Mouse (Mus musculus): ENCODE measurements around the gene Zswim1. TPM values are rescaled to one million over a fixed set of nuclear protein-coding genes. Genes with fewer than 3 reads are reported as not detected.

Gene Zswim1
- polyA plus RNA-seq (2012; rRNA removed) (2.0 and 2.6 TPM in 2 replicates), polyA plus RNA-seq (2014; fragmentation: Nextera tagmentation; extraction: Ambion mirVana) (3.6 and 4.6 TPM in 2 replicates)

DNA sequence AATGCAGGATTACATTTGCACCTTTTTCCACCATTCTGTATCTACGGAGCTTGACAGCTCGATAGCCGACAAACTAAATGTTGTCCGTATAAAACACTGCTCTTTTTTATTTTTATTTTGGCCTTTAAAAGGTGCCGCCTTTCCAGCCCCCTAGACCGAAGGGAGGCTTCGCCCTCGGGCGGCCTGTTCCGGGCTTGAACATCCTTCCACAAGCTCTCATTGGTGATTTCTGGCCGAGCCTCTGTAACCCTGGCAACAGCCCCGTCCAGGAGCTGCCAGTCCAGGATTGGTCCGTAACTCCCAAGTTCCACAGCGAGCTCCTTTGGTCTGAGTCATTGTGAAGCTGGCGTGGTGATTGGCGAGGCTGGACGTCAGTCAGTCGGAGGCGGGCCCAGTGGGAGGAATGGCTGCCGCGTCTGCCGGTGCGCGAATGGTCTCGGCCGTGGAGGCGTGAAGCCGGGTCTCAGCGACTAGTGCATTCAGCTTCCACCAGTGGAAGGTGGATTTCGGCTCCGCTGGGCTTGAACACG is at the start of gene Zswim1:
Zswim1 (plus strand) TSS at position 51 of the 530 bp plus-strand sequence.
- peaks cover 7% of the 10 kb centered on the region for H3K36me3 ChIP-seq (replicated peaks; ENCODE audit: control insufficient read depth, insufficient read depth, low read depth)
- H3K27ac ChIP-seq: peak within 1 kb of the TSS; percentile 38
- no peaks in the 10 kb centered on the region for H3K9me3 ChIP-seq (ENCODE audit: control insufficient read depth, low read length)
- H3K4me1 ChIP-seq (replicated peaks; ENCODE audit: control insufficient read depth in 2 of 2, insufficient read depth in 2 of 2, low read length in 1 of 2): peaks cover 6 to 9% of the 10 kb centered on the region in 2 experiments
- ATAC-seq (ENCODE audit: insufficient read depth): peak; percentile 99
- peak; percentile 98 for DNase-seq (ENCODE audit: low read depth in 3 of 3, low spot score in 3 of 3)
- peak within 1 kb of the TSS; percentile 61 for H3K9ac ChIP-seq (replicated peaks)
- H3K4me3 ChIP-seq (ENCODE audit: insufficient read depth in 1 of 2, low read depth in 2 of 2, low read length in 2 of 2): peak within 1 kb of the TSS; percentile 58 to 78
- WGBS (ENCODE audit: insufficient replicate concordance): 2% methylated on average over 32 of the region's 32 CpGs
- H3K4me2 ChIP-seq (ENCODE audit: low read depth): peak within 1 kb of the TSS; percentile 68
- no peaks in the 10 kb centered on the region for H3K27me3 ChIP-seq (ENCODE audit: control insufficient read depth, insufficient read depth, low read length)
- TF ChIP-seq EP300 (IDR thresholded peaks at IDR 0.05; ENCODE audit: low read depth) (no peak), CTCF (IDR thresholded peaks at IDR 0.05; ENCODE audit: low read depth) (peak; percentile 15; the same call in 1 of the 2 replicates)

DNA sequence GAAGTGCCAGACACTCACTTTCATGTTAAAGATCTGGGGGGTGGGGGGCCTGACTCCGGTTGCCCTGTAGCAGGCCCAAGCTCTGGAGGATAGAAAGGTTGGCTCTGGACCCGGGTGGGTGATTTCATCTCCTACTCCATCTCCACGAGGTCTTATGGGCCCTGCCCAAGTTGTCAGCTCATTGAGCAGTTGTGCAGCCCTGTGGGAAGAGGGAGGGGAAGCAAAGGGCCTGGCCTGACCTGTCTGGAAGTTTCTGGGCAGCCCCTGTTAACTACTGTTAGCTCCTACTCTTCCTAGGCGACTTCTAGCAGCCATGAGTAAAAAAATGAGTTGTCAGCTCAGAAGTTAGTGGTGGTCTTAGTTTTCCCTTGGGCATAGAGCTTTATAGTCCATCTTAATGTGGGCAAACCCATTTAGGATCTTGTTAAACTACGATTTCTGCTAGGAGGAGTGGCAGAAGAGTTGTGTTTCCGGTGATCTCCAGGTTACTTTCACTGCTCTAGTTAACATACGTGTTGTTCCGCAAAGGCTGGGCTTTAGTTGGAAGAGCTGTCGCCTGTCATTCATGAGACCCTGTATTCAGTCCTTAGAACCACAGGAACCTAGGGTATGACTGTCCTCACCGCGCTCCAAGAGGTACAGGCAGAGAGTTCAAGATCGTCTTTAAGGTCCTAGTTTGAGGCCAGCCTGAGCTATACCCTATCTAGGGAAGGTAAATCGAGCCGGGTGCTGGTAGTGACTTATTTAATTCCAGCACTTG is 49.1 kb upstream of the Zswim1 start:
- no peaks in the 10 kb centered on the region for H3K9me3 ChIP-seq (ENCODE audit: control insufficient read depth, low read length)
- H3K4me3 ChIP-seq (ENCODE audit: insufficient read depth in 1 of 2, low read depth in 2 of 2, low read length in 2 of 2): peak overlapping the region; percentile 41 to 91
- no peak for ATAC-seq (ENCODE audit: insufficient read depth)
- peak overlapping the region; percentile 86 for H3K4me2 ChIP-seq (ENCODE audit: low read depth)
- WGBS (ENCODE audit: insufficient replicate concordance): 56% methylated on average over 14 of the region's 14 CpGs
- peak overlapping the region; percentile 92 for H3K27ac ChIP-seq
- H3K4me1 ChIP-seq (replicated peaks; ENCODE audit: control insufficient read depth in 2 of 2, insufficient read depth in 2 of 2, low read length in 1 of 2): peaks cover 25 to 32% of the 10 kb centered on the region in 2 experiments
- DNase-seq (ENCODE audit: low read depth in 3 of 3, low spot score in 3 of 3): no peak
- peaks cover 16% of the 10 kb centered on the region; the same call in 1 of the 2 replicates for H3K27me3 ChIP-seq (ENCODE audit: control insufficient read depth, insufficient read depth, low read length)
- H3K9ac ChIP-seq (replicated peaks): peak overlapping the region; percentile 31
- H3K36me3 ChIP-seq (replicated peaks; ENCODE audit: control insufficient read depth, insufficient read depth, low read depth): peaks cover 31% of the 10 kb centered on the region
- no peak for TF ChIP-seq EP300 (IDR thresholded peaks at IDR 0.05; ENCODE audit: low read depth)
- no peak for TF ChIP-seq CTCF (IDR thresholded peaks at IDR 0.05; ENCODE audit: low read depth)

DNA sequence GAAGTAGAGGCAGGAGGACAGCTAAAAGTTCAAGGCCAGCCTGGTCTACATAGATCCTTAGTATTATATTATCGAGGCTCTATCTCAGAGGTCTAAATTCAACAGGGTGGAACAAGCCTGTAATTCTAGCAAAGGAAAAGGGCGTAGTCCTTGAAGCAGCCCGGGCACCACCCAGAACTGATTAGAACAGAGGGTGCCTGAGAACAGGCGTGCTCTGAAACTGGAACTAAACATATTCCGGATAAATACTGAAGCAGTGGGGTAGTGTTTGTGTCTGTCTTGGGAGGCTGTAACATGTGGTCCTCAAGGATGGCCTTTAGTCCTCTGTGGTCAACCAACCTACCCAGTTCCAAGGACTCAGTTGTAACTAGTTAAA is 48.5 kb upstream of the Zswim1 start:
- peak overlapping the region; percentile 86 for H3K4me2 ChIP-seq (ENCODE audit: low read depth)
- H3K27me3 ChIP-seq (ENCODE audit: control insufficient read depth, insufficient read depth, low read length): peaks cover 16% of the 10 kb centered on the region; the same call in 1 of the 2 replicates
- H3K9me3 ChIP-seq (ENCODE audit: control insufficient read depth, low read length): no peaks in the 10 kb centered on the region
- DNase-seq (ENCODE audit: low read depth in 3 of 3, low spot score in 3 of 3): peak; percentile 56 to 70 (median 59)
- H3K4me1 ChIP-seq (replicated peaks; ENCODE audit: control insufficient read depth in 2 of 2, insufficient read depth in 2 of 2, low read length in 1 of 2): peaks cover 25 to 31% of the 10 kb centered on the region in 2 experiments
- peak overlapping the region; percentile 16 to 91; a peak in 3 of 4 replicates for H3K4me3 ChIP-seq (ENCODE audit: insufficient read depth in 1 of 2, low read depth in 2 of 2, low read length in 2 of 2)
- peaks cover 30% of the 10 kb centered on the region for H3K36me3 ChIP-seq (replicated peaks; ENCODE audit: control insufficient read depth, insufficient read depth, low read depth)
- ATAC-seq (ENCODE audit: insufficient read depth): peak; percentile 41
- WGBS (ENCODE audit: insufficient replicate concordance): 20% methylated on average over 5 of the region's 5 CpGs
- peak overlapping the region; percentile 92 for H3K27ac ChIP-seq
- peak; percentile 49; the same call in 1 of the 2 replicates for TF ChIP-seq EP300 (IDR thresholded peaks at IDR 0.05; ENCODE audit: low read depth)
- TF ChIP-seq CTCF (IDR thresholded peaks at IDR 0.05; ENCODE audit: low read depth): no peak
- H3K9ac ChIP-seq (replicated peaks): peak overlapping the region; percentile 31

DNA sequence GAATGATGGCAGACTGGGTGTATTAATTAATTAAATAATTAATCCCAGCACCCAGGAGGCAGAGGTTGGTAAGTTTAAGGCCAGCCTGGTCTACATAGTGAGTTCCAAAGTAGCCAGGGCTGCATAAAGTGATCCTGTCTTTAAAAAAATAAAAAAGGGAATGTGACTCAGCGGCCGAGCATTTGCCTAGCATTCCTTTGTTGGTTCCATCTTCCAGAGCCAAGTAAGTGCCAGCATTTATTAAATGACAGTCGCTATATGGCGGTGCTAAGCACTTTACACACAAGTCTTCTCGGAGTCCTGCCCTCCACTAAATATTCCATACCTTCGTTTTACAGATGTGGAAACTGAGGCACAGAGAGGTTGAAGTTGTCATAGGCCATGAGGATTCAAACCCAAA is 46.4 kb upstream of the Zswim1 start:
- Histone ChIP-seq H3K4me3 (ENCODE audit: insufficient read depth in 1 of 2, low read depth in 2 of 2, low read length in 2 of 2) (no peak overlapping the region), H3K4me1 (replicated peaks; ENCODE audit: control insufficient read depth in 2 of 2, insufficient read depth in 2 of 2, low read length in 1 of 2) (peaks cover 24 to 28% of the 10 kb centered on the region in 2 experiments), H3K27ac (no peak overlapping the region), H3K9ac (replicated peaks) (no peak overlapping the region), H3K27me3 (ENCODE audit: control insufficient read depth, insufficient read depth, low read length) (peaks cover 21% of the 10 kb centered on the region; the same call in 1 of the 2 replicates), H3K4me2 (ENCODE audit: low read depth) (no peak overlapping the region), H3K9me3 (ENCODE audit: control insufficient read depth, low read length) (no peaks in the 10 kb centered on the region), H3K36me3 (replicated peaks; ENCODE audit: control insufficient read depth, insufficient read depth, low read depth) (peaks cover 23% of the 10 kb centered on the region)
- DNase-seq (ENCODE audit: low read depth in 3 of 3, low spot score in 3 of 3) (no peak), ATAC-seq (ENCODE audit: insufficient read depth) (no peak)
- WGBS (ENCODE audit: insufficient replicate concordance): 70% methylated on average over 6 of the region's 6 CpGs
- TF ChIP-seq CTCF (IDR thresholded peaks at IDR 0.05; ENCODE audit: low read depth) (no peak), EP300 (IDR thresholded peaks at IDR 0.05; ENCODE audit: low read depth) (no peak)

DNA sequence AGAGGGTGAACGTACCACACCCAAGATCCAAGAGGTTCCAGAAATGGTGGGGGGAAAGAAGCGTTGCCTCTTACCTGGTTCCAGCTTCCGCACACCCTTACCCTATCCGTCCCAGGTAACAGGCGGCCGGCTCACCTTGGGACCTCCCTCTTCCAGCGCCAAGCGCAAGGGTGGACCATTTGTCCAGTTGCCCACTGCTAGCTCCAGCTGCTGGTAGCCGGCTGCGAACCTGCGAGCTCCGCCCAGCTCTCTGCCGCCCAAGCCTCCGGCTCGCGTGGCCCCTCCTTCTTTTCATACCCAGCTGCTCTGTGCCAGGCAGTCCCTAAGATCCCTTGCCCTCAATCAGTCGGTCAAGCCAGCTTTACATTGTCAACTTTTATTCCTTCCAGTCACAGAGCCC is 45.7 kb upstream of the Zswim1 start:
- ATAC-seq (ENCODE audit: insufficient read depth) (no peak), DNase-seq (ENCODE audit: low read depth in 3 of 3, low spot score in 3 of 3) (no peak)
- Histone ChIP-seq H3K27me3 (ENCODE audit: control insufficient read depth, insufficient read depth, low read length) (peaks cover 21% of the 10 kb centered on the region; the same call in 1 of the 2 replicates), H3K27ac (no peak overlapping the region), H3K4me1 (replicated peaks; ENCODE audit: control insufficient read depth in 2 of 2, insufficient read depth in 2 of 2, low read length in 1 of 2) (peaks cover 19 to 21% of the 10 kb centered on the region in 2 experiments), H3K4me2 (ENCODE audit: low read depth) (no peak overlapping the region), H3K9me3 (ENCODE audit: control insufficient read depth, low read length) (no peaks in the 10 kb centered on the region), H3K9ac (replicated peaks) (no peak overlapping the region), H3K36me3 (replicated peaks; ENCODE audit: control insufficient read depth, insufficient read depth, low read depth) (peaks cover 17% of the 10 kb centered on the region), H3K4me3 (ENCODE audit: insufficient read depth in 1 of 2, low read depth in 2 of 2, low read length in 2 of 2) (no peak overlapping the region)
- no peak for TF ChIP-seq CTCF (IDR thresholded peaks at IDR 0.05; ENCODE audit: low read depth)
- no peak for TF ChIP-seq EP300 (IDR thresholded peaks at IDR 0.05; ENCODE audit: low read depth)
- WGBS (ENCODE audit: insufficient replicate concordance): 54% methylated on average over 17 of the region's 17 CpGs
